Mouse (Mus musculus): Measurements from ENCODE around the gene Nploc4.

DNA sequence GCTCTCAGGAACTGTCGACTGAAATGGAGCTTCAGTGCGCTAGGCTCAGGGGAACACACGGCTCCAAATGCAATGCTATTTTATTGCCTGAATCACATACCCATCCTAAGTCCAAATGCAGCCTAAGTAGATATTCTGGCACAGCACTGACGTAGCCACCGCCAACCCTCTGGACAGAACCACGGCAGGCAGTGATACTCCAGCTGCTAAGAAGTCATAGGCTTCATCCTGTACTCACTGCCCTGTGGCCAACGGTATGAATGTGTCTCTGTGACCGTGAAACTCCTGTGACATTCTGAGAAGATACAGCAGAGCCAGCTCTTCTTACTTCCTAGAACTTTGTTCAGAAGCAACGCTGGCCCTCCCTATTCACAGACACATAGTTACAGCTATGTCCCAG is 48.9 kb downstream of the Nploc4 start:
- TF ChIP-seq POLR2A (IDR thresholded peaks at IDR 0.05; ENCODE audit: borderline replicate concordance, extremely low read depth, insufficient read depth, insufficient read length, poor library complexity, severe bottlenecking) (no peak), CTCF (IDR thresholded peaks at IDR 0.05; ENCODE audit: borderline replicate concordance, extremely low read depth, insufficient read depth, insufficient read length) (no peak)

Data from brain, embryonic 14.5 days (tissue).